Mouse (Mus musculus) forebrain, postnatal 0 days (tissue): Measurements from ENCODE around the gene Ehbp1l1. TPM values are rescaled to one million over a fixed set of nuclear protein-coding genes. Genes with fewer than 3 reads are reported as not detected.
A peak's percentile ranks its signal among the peaks of the same experiment; 100 is the strongest.

ENCODE experiments used
- ATAC-seq: fragments of 200-750 bp; cut with Nextera tagmentation; 2 replicates; pipeline ENCODE4 v1.8.0; 2017; ENCODE audit warnings: mild to moderate bottlenecking, moderate library complexity
- DNase-seq: peaks from one replicate; pipeline ENCODE4 v3.0.0-alpha.2; 2015
- H3K27ac ChIP-seq: fragments of 300-500 bp; sonication (generic); 2 replicates; pipeline ENCODE4 v1.5.1; 2014; ENCODE audit warnings: low read depth, mild to moderate bottlenecking, antibody characterized with exemption, low read length, moderate library complexity, mixed read lengths
- H3K27me3 ChIP-seq: fragments of 300-500 bp; sonication (generic); 2 replicates; pipeline ENCODE4 v1.6.1; 2014; ENCODE audit warnings: mild to moderate bottlenecking, low read length, mixed read lengths; ENCODE audit not compliant: insufficient read depth
- H3K36me3 ChIP-seq: fragments of 300-500 bp; sonication (generic); 2 replicates; pipeline ENCODE4 v1.6.1; 2014; ENCODE audit warnings: mild to moderate bottlenecking, moderate library complexity; ENCODE audit not compliant: insufficient read depth
- H3K4me1 ChIP-seq: fragments of 300-500 bp; sonication (generic); 2 replicates; pipeline ENCODE4 v1.6.1; 2014; ENCODE audit warnings: antibody characterized with exemption; ENCODE audit not compliant: insufficient read depth
- H3K4me2 ChIP-seq: fragments of 300-500 bp; sonication (generic); 2 replicates; pipeline ENCODE4 v1.6.1; 2014; ENCODE audit warnings: low read depth, mild to moderate bottlenecking, moderate library complexity
- H3K4me3 ChIP-seq: fragments of 300-500 bp; sonication (generic); 2 replicates; pipeline ENCODE4 v1.5.1; 2014; ENCODE audit warnings: low read depth, low read length, mixed read lengths
- H3K9ac ChIP-seq: fragments of 300-500 bp; sonication (generic); 2 replicates; pipeline ENCODE4 v1.6.1; 2014; ENCODE audit warnings: mild to moderate bottlenecking
- H3K9me3 ChIP-seq: fragments of 300-500 bp; sonication (generic); 2 replicates; pipeline ENCODE4 v1.6.1; 2016; ENCODE audit warnings: low read length
- CTCF ChIP-seq: sonication (generic); IDR thresholded peaks from 2 replicates; pipeline ENCODE4 v1.5.1; 2016; ENCODE audit warnings: antibody characterized with exemption, control low read depth, low read depth
- WGBS: fragments of 180-500 bp; shearing (Covaris S2); extraction: QIAGEN DNeasy Blood & Tissue Kit; methylation state at CpG from one replicate; pipeline ENCODE4 v1.1.7; 2014; 5-methylcytosine and 5-hydroxymethylcytosine counted together
- polyA plus RNA-seq: library from polyadenylated mRNA; unstranded; fragments of >200 nt; fragmentation: Nextera tagmentation; extraction: Ambion mirVana; gene quantifications from 2 replicates; pipeline ENCODE4 v1.2.1, GENCODE M21; 2015
- total RNA-seq: library from RNA; depleted of rRNA; stranded (reverse); fragments of >200 nt; gene quantifications from 2 replicates; pipeline ENCODE4 v1.2.3, GENCODE M21; 2014

Gene Ehbp1l1
- total and polyA plus RNA-seq, 2 experiments from 2014 or later = 33.2 to 53.0 TPM

GRCm38 (mm10) chr19:5704801-5705571 is 21.1 kb downstream of the Ehbp1l1 start:
- WGBS = 50% methylated on average over 10 of the region's 10 CpGs
- no peaks in the 10 kb centered on the region for H3K27me3 ChIP-seq
- ATAC-seq (0 out of 2 replicates have a peak, but pooled peaks have one; percentile 6), DNase-seq (no peak)
- H3K27ac ChIP-seq = no peak overlapping the region
- no peaks in the 10 kb centered on the region for H3K9me3 ChIP-seq
- no peak overlapping the region for H3K4me2 ChIP-seq
- H3K36me3 ChIP-seq = peaks cover 66% of the 10 kb centered on the region
- TF ChIP-seq CTCF = no peak
- H3K4me3 ChIP-seq = no peak overlapping the region
- no peaks in the 10 kb centered on the region for H3K4me1 ChIP-seq
- H3K9ac ChIP-seq = no peak overlapping the region

- Histone ChIP-seq H3K9me3 (no peaks in the 10 kb centered on the region), H3K27me3 (no peaks in the 10 kb centered on the region), H3K4me2 (no peak within 1 kb of the TSS), H3K27ac (no peak within 1 kb of the TSS), H3K36me3 (peaks cover 65% of the 10 kb centered on the region), H3K4me3 (no peak within 1 kb of the TSS), H3K4me1 (no peaks in the 10 kb centered on the region), H3K9ac (no peak within 1 kb of the TSS)
- no peak for TF ChIP-seq CTCF
- DNase-seq (no peak), ATAC-seq (no peak)
- 81% methylated on average over 17 of the region's 17 CpGs for WGBS
Observed at GRCm38 (mm10) chr19:5704163-5704800, 21.8 kb downstream of the Ehbp1l1 start, which contains the start of gene Kcnk7. TSS of gene Kcnk7 (plus strand) at chr19:5704367.

GRCm38 (mm10) chr19:5695849-5696462 is 30.2 kb downstream of the Ehbp1l1 start:
- no peak overlapping the region for H3K27ac ChIP-seq
- peak overlapping the region; percentile 31 for H3K4me3 ChIP-seq
- 9% methylated on average over 41 of the region's 41 CpGs for WGBS
- peaks cover 59% of the 10 kb centered on the region for H3K36me3 ChIP-seq
- DNase-seq (peak; percentile 45), ATAC-seq (peak; percentile 71)
- no peaks in the 10 kb centered on the region for H3K27me3 ChIP-seq
- no peaks in the 10 kb centered on the region for H3K9me3 ChIP-seq
- peak overlapping the region; percentile 44 for H3K4me2 ChIP-seq
- TF ChIP-seq CTCF = no peak
- H3K9ac ChIP-seq = peak overlapping the region; percentile 25; the same call in 1 of the 2 replicates
- H3K4me1 ChIP-seq = no peaks in the 10 kb centered on the region

GRCm38 (mm10) chr19:5693801-5694200 is 32.3 kb downstream of the Ehbp1l1 start:
- peaks cover 40% of the 10 kb centered on the region for H3K36me3 ChIP-seq
- no peak overlapping the region for H3K4me2 ChIP-seq
- no peak for TF ChIP-seq CTCF
- H3K9ac ChIP-seq = no peak overlapping the region
- no peaks in the 10 kb centered on the region for H3K9me3 ChIP-seq
- WGBS = 86% methylated on average over 6 of the region's 6 CpGs
- H3K27ac ChIP-seq = no peak overlapping the region
- H3K4me3 ChIP-seq = no peak overlapping the region
- no peaks in the 10 kb centered on the region for H3K27me3 ChIP-seq
- H3K4me1 ChIP-seq = peaks cover 11% of the 10 kb centered on the region; the same call in 1 of the 2 replicates
- DNase-seq = no peak
- ATAC-seq = no peak

- Histone ChIP-seq H3K27ac (no peak overlapping the region), H3K4me2 (no peak overlapping the region), H3K9me3 (no peaks in the 10 kb centered on the region), H3K4me3 (no peak overlapping the region), H3K27me3 (no peaks in the 10 kb centered on the region), H3K36me3 (peaks cover 32% of the 10 kb centered on the region), H3K9ac (no peak overlapping the region), H3K4me1 (peaks cover 12% of the 10 kb centered on the region; the same call in 1 of the 2 replicates)
- no peak for TF ChIP-seq CTCF
- no peak for DNase-seq
- no peak for ATAC-seq
- WGBS = 68% methylated on average over 10 of the region's 10 CpGs
Observed at GRCm38 (mm10) chr19:5692913-5693396, 33.2 kb downstream of the Ehbp1l1 start.

GRCm38 (mm10) chr19:5692086-5692912 is 33.8 kb downstream of the Ehbp1l1 start:
- Histone ChIP-seq H3K27me3 (no peaks in the 10 kb centered on the region), H3K27ac (peak overlapping the region; percentile 62), H3K4me3 (no peak overlapping the region), H3K4me1 (peaks cover 17% of the 10 kb centered on the region), H3K4me2 (peak overlapping the region; percentile 97; the same call in 1 of the 2 replicates), H3K36me3 (peaks cover 25% of the 10 kb centered on the region), H3K9ac (peak overlapping the region; percentile 31; the same call in 1 of the 2 replicates), H3K9me3 (no peaks in the 10 kb centered on the region)
- DNase-seq = no peak
- no peak for TF ChIP-seq CTCF
- WGBS = 67% methylated on average over 10 of the region's 10 CpGs
- no peak for ATAC-seq
